Mouse (Mus musculus) cerebellum, postnatal 36 days (tissue): ENCODE results near the gene Mak.

Experiments used
- DNase-seq, 2 experiments: peaks; one replicate each; pipeline ENCODE4 v3.0.0; 2021 to 2022; ENCODE audit warnings: mixed read lengths in 2 of 2

Mak gene

GRCm38 (mm10) chr13:41079421-41079780 is at the start of gene Mak:
TSS of gene Mak (minus strand) at chr13:41079706.
- DNase-seq: peak; percentile 38 to 47

- DNase-seq: no peak
Observed at GRCm38 (mm10) chr13:41129061-41129460, 49.6 kb upstream of the Mak start.

- DNase-seq: no peak
Observed at GRCm38 (mm10) chr13:41128326-41128725, 48.8 kb upstream of the Mak start.

- no peak for DNase-seq
Observed at GRCm38 (mm10) chr13:41123666-41124225, 44.2 kb upstream of the Mak start.

- no peak for DNase-seq
Observed at GRCm38 (mm10) chr13:41119152-41119945, 39.8 kb upstream of the Mak start.

- DNase-seq: no peak
Observed at GRCm38 (mm10) chr13:41113940-41114339, 34.4 kb upstream of the Mak start, which contains the start of gene Sycp2l. TSS of gene Sycp2l (plus strand) at chr13:41114307.

GRCm38 (mm10) chr13:41110935-41111334 is 31.4 kb upstream of the Mak start, which contains the start of gene Gcm2:
TSS of gene Gcm2 (minus strand) at chr13:41111035.
- DNase-seq: no peak

GRCm38 (mm10) chr13:41105541-41105940 is 26.0 kb upstream of the Mak start:
- no peak for DNase-seq

GRCm38 (mm10) chr13:41103841-41104525 is 24.5 kb upstream of the Mak start:
- DNase-seq: no peak

GRCm38 (mm10) chr13:41100031-41100430 is 20.5 kb upstream of the Mak start:
- DNase-seq: no peak

GRCm38 (mm10) chr13:41098325-41098724 is 18.8 kb upstream of the Mak start:
- DNase-seq: no peak

- DNase-seq: no peak
Observed at GRCm38 (mm10) chr13:41097324-41098058, 18.0 kb upstream of the Mak start.

- DNase-seq: no peak
Observed at GRCm38 (mm10) chr13:41094160-41094559, 14.7 kb upstream of the Mak start.

- DNase-seq: no peak
Observed at GRCm38 (mm10) chr13:41091271-41091670, 11.8 kb upstream of the Mak start.

- DNase-seq: no peak
Observed at GRCm38 (mm10) chr13:41088746-41089145, 9.2 kb upstream of the Mak start.

- DNase-seq: no peak
Observed at GRCm38 (mm10) chr13:41085140-41085539, 5.6 kb upstream of the Mak start.

- no peak for DNase-seq
Observed at GRCm38 (mm10) chr13:41084521-41084920, 5.0 kb upstream of the Mak start.

- no peak for DNase-seq
Observed at GRCm38 (mm10) chr13:41080700-41081099, 1.2 kb upstream of the Mak start.

GRCm38 (mm10) chr13:41079859-41080258 is 353 bp upstream of the Mak start:
- DNase-seq: no peak

GRCm38 (mm10) chr13:41078690-41079420 is 651 bp downstream of the Mak start:
- DNase-seq: peak in 1 of 2 experiments; percentile 4

GRCm38 (mm10) chr13:41077921-41078320 is 1.6 kb downstream of the Mak start:
- DNase-seq: no peak

- DNase-seq: no peak
Observed at GRCm38 (mm10) chr13:41073819-41074218, 5.7 kb downstream of the Mak start.
